Mouse (Mus musculus) stomach, postnatal 0 days (tissue): ENCODE results near the gene Mmachc. TPM values are rescaled to one million over a fixed set of nuclear protein-coding genes. Genes with fewer than 3 reads are reported as not detected.

Experiments
- ATAC-seq: fragments of 200-750 bp; cut with Nextera tagmentation; 2 replicates; pipeline ENCODE4 v1.8.0; 2017; ENCODE audit not compliant: low FRiP score, low TSS enrichment
- DNase-seq: peaks from one replicate; pipeline ENCODE4 v3.0.0-alpha.2; 2016; ENCODE audit warnings: low spot score
- H3K27ac ChIP-seq: fragments of 300-500 bp; sonication (generic); replicated peaks from 2 replicates; pipeline ENCODE4 v1.5.1; 2014; ENCODE audit warnings: mild to moderate bottlenecking, control low read depth
- H3K27me3 ChIP-seq: fragments of 300-500 bp; sonication (generic); 2 replicates; pipeline ENCODE4 v1.6.1; 2014; ENCODE audit warnings: low read length; ENCODE audit not compliant: control insufficient read depth, insufficient read depth
- H3K36me3 ChIP-seq: fragments of 300-500 bp; sonication (generic); 2 replicates; pipeline ENCODE4 v1.6.1; 2014; ENCODE audit warnings: low read length, mixed read lengths; ENCODE audit not compliant: control insufficient read depth, insufficient read depth
- H3K4me1 ChIP-seq: fragments of 300-500 bp; sonication (generic); replicated peaks from 2 replicates; pipeline ENCODE4 v1.6.1; 2014; ENCODE audit warnings: antibody characterized with exemption; ENCODE audit not compliant: control insufficient read depth, insufficient read depth
- H3K4me2 ChIP-seq: fragments of 300-500 bp; sonication (generic); replicated peaks from 2 replicates; pipeline ENCODE4 v1.6.1; 2014; ENCODE audit warnings: low read depth, mild to moderate bottlenecking, control low read depth, moderate library complexity
- H3K4me3 ChIP-seq: fragments of 300-500 bp; sonication (generic); 2 replicates; pipeline ENCODE4 v1.5.1; 2014; ENCODE audit warnings: low read depth, low read length, control low read depth
- H3K9ac ChIP-seq: fragments of 300-500 bp; sonication (generic); 2 replicates; pipeline ENCODE4 v1.6.1; 2014; ENCODE audit warnings: mild to moderate bottlenecking, low read length, control low read depth, mixed read lengths
- H3K9me3 ChIP-seq: fragments of 300-500 bp; sonication (generic); 2 replicates; pipeline ENCODE4 v1.6.1; 2016; ENCODE audit warnings: low read length; ENCODE audit not compliant: control insufficient read depth
- CTCF ChIP-seq: IDR thresholded peaks from 2 replicates; pipeline ENCODE4 v1.5.1; 2016; ENCODE audit warnings: antibody characterized with exemption, low read depth, mild to moderate bottlenecking, moderate library complexity
- EP300 ChIP-seq: optimal IDR thresholded peaks from 2 replicates; pipeline ENCODE3; 2016; ENCODE audit warnings: antibody characterized with exemption
- WGBS: fragments of 180-500 bp; shearing (Covaris S2); extraction: QIAGEN DNeasy Blood & Tissue Kit; methylation state at CpG from one replicate; pipeline ENCODE4 v1.1.7; 2014; 5-methylcytosine and 5-hydroxymethylcytosine counted together
- polyA plus RNA-seq: library from polyadenylated mRNA; unstranded; fragments of >200 nt; fragmentation: Nextera tagmentation; extraction: Ambion mirVana; gene quantifications from 2 replicates; pipeline ENCODE4 v1.2.1, GENCODE M21; 2015

The Mmachc gene
- polyA plus RNA-seq, 1 experiment from 2014 or later, result 9.8 TPM

DNA sequence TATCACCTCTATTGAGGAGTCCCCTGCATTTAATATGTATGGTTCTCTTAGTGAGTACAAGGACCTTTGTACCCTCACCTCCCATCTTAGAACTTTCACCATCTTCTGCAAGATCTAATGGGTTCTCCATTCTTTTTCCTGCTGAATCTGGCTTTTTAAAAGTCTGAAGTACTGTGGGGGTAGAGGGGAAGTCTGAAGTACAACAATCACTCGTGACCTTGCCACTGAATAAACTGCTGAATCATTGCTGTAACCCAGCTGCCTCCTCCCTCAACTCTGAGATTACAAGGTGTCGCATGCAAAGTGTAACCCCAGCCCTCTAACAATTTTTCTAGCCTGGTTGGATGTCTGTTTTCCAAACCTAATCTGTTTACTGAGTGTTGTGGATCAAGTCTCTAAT, 53.1 kb downstream of the Mmachc start:
- H3K4me3 ChIP-seq, result no peak overlapping the region
- ATAC-seq, result no peak
- no peak overlapping the region for H3K27ac ChIP-seq
- no peaks in the 10 kb centered on the region for H3K9me3 ChIP-seq
- H3K4me1 ChIP-seq, result no peaks in the 10 kb centered on the region
- no peaks in the 10 kb centered on the region for H3K36me3 ChIP-seq
- no peak overlapping the region for H3K9ac ChIP-seq
- 41% methylated on average over 2 of the region's 2 CpGs for WGBS
- no peaks in the 10 kb centered on the region for H3K27me3 ChIP-seq
- no peak overlapping the region for H3K4me2 ChIP-seq
- TF ChIP-seq CTCF (no peak), EP300 (no peak)
- DNase-seq, result peak; percentile 31

DNA sequence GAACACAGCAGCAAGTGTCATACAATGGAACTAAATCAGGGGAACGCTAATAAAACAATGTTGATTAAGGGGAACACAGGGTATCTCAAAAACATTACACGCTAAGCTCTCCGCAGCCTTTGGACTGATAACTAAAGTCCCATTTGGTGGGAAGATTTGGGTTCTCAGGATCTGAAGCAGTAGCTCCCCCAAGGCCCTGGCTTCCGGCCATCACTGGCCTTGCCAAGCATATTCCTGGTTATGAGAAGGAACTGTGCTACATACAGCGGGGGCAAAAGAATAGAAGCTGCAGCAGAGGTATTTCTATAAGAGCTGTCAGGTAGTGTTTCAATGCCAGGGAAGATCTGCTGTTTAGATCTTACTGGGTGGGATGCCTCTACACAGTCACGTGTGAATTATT, 55.0 kb downstream of the Mmachc start:
- H3K27ac ChIP-seq, result no peak overlapping the region
- no peak for ATAC-seq
- no peak overlapping the region for H3K4me2 ChIP-seq
- H3K9me3 ChIP-seq, result no peaks in the 10 kb centered on the region
- H3K27me3 ChIP-seq, result no peaks in the 10 kb centered on the region
- no peak overlapping the region for H3K4me3 ChIP-seq
- 82% methylated on average over 6 of the region's 6 CpGs for WGBS
- DNase-seq, result no peak
- no peaks in the 10 kb centered on the region for H3K36me3 ChIP-seq
- TF ChIP-seq CTCF, result no peak
- no peak for TF ChIP-seq EP300
- H3K4me1 ChIP-seq, result no peaks in the 10 kb centered on the region
- no peak overlapping the region for H3K9ac ChIP-seq

Other genes with a start within 250 kb of the Mmachc start
- gene Mast2, start 244.2 kb downstream of the Mmachc start, polyA plus RNA-seq, result 5.0 and 5.1 TPM in 2 replicates
- gene Ipp, start 200.9 kb downstream of the Mmachc start, polyA plus RNA-seq, result 8.2 and 8.4 TPM in 2 replicates
- gene Tmem69, start 152.5 kb downstream of the Mmachc start, polyA plus RNA-seq, result 15.7 and 16.6 TPM in 2 replicates
- 22.4 and 23.6 TPM in 2 replicates for gene Gpbp1l1, start 150.7 kb downstream of the Mmachc start, polyA plus RNA-seq
- 4.7 and 5.3 TPM in 2 replicates for gene Ccdc17, start 111.8 kb downstream of the Mmachc start, polyA plus RNA-seq
- gene Nasp, start 80.5 kb downstream of the Mmachc start, polyA plus RNA-seq, result 32.9 TPM in 2 replicates
- 755 and 765 TPM in 2 replicates for gene Akr1a1, start 56.7 kb downstream of the Mmachc start, polyA plus RNA-seq
- gene Prdx1, start 22.9 kb downstream of the Mmachc start, polyA plus RNA-seq, result 1,868 and 2,021 TPM in 2 replicates
- 9.8 and 11.0 TPM in 2 replicates for gene Ccdc163, start 103 bp upstream of the Mmachc start, polyA plus RNA-seq
- gene Tesk2, start 12.5 kb upstream of the Mmachc start, polyA plus RNA-seq, result 2.3 and 2.6 TPM in 2 replicates
- gene Toe1, start 99.2 kb upstream of the Mmachc start, polyA plus RNA-seq, result 16.0 and 17.3 TPM in 2 replicates
- 3.1 and 3.9 TPM in 2 replicates for gene Mutyh, start 99.3 kb upstream of the Mmachc start, polyA plus RNA-seq
- 0.51 and 0.85 TPM in 2 replicates for gene Hpdl, start 113.3 kb upstream of the Mmachc start, polyA plus RNA-seq
- gene Zswim5, start 169.0 kb upstream of the Mmachc start, polyA plus RNA-seq, result 0.04 and 0.06 TPM in 2 replicates